ENCODE assay signal across 18 mouse cellular contexts in genomic region chr16:49887290-49887689, GRCm38 (mm10).
"Had no signal": no experiment of that assay in that cellular context is flagged by ENCODE, and none has a peak within 500 bp of the region (broad histone marks: within the 10 kb centered on the region; RNA-seq: fewer than 3 reads in every experiment).

No protein-coding gene starts in this region.

- H3K4me3 ChIP-seq: left cerebral cortex, adult 2 months; limb, embryonic 10.5 days; midbrain, embryonic 12.5 days; neural tube, embryonic 13.5 days had no signal

- H3K36me3 ChIP-seq: limb, embryonic 10.5 days; midbrain, embryonic 12.5 days had no signal

- H3K27ac ChIP-seq: kidney, postnatal 0 days; left cerebral cortex, adult 2 months; limb, embryonic 10.5 days; midbrain, embryonic 12.5 days; neural tube, embryonic 13.5 days had no signal

- H3K4me2 ChIP-seq: midbrain, embryonic 12.5 days; neural tube, embryonic 13.5 days had no signal

- ATAC-seq: midbrain, embryonic 16.5 days had no signal

- DNase-seq: kidney, adult 11 months; kidney, adult 9 months; kidney, postnatal 36 days; lung, adult 2 months; lung, postnatal 10 days; lung, postnatal 4 days; right cerebral cortex, adult 18-20 months; right cerebral cortex, postnatal 4 days; spleen, adult 18-20 months; thymus, adult 18-20 months; thymus, postnatal 14 days had no signal

- H3K4me1 ChIP-seq: midbrain, embryonic 12.5 days had no signal

- H3K9ac ChIP-seq: midbrain, embryonic 12.5 days; neural tube, embryonic 13.5 days had no signal

- H3K27me3 ChIP-seq: megakaryocyte, embryonic 14.5 days; midbrain, embryonic 12.5 days; neural tube, embryonic 13.5 days had no signal

- H3K9me3 ChIP-seq: limb, embryonic 10.5 days; megakaryocyte, embryonic 14.5 days; neural tube, embryonic 13.5 days had no signal
